Mouse (Mus musculus): ENCODE data around the gene Tbx5. TPM values are rescaled to one million over a fixed set of nuclear protein-coding genes. Genes with fewer than 3 reads are reported as not detected.

The Tbx5 gene
- polyA plus RNA-seq, 1 experiment from 2014 or later, result 0.04 TPM

DNA sequence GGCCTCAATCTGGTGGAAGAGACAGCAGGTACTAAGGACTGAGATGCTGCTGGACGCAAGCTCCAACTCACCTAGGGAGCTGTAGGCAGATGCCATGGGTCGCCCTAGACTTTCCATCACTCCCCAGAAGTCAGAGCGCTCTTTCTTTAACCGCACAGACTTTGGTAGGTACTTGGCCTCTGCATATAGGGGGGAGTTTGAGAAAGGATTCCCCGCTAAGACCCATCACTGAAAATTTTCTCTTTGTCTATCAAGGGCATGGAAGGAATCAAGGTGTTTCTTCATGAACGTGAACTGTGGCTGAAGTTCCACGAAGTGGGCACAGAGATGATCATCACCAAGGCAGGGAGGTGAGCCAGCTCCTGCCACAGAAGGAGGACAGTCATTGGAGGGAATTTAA is 6.0 kb downstream of the Tbx5 start:
- no peaks in the 10 kb centered on the region for H3K9me3 ChIP-seq
- no peak overlapping the region for H3K27ac ChIP-seq
- H3K4me3 ChIP-seq, result no peak overlapping the region
- H3K36me3 ChIP-seq (replicated peaks), result no peaks in the 10 kb centered on the region
- peaks cover 87% of the 10 kb centered on the region for H3K27me3 ChIP-seq (replicated peaks)
- H3K4me2 ChIP-seq, result no peak overlapping the region
- peaks cover 4% of the 10 kb centered on the region; the same call in 1 of the 2 replicates for H3K4me1 ChIP-seq
- H3K9ac ChIP-seq, result no peak overlapping the region
- under 1% methylated on average over 7 of the region's 7 CpGs for WGBS
- no peak for ATAC-seq (replicated peaks)

DNA sequence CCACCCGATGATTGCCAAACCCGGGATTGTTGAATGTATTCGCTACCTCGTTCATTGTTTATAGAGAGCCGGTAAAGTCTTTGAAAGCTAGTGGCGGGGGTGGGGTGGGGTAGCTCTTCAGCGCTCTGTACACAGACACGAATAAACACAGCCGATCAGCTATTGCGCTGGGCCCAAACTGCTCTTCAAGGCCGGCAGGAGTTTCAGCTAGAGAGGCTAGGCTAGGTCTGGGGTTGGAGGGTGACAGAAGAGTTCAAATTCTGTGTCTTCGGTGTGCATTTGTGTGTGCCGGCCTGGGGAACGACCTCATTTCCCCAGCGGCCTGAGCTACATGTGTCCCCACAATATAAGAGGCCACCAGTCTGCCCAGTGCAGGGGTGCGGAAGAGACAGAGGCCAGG is 6.7 kb downstream of the Tbx5 start:
- no peaks in the 10 kb centered on the region for H3K36me3 ChIP-seq (replicated peaks)
- peaks cover 88% of the 10 kb centered on the region for H3K27me3 ChIP-seq (replicated peaks)
- no peaks in the 10 kb centered on the region for H3K9me3 ChIP-seq
- no peak overlapping the region for H3K9ac ChIP-seq
- ATAC-seq (replicated peaks), result no peak
- H3K4me3 ChIP-seq, result no peak overlapping the region
- no peak overlapping the region for H3K4me2 ChIP-seq
- no peak overlapping the region for H3K27ac ChIP-seq
- H3K4me1 ChIP-seq, result peaks cover 4% of the 10 kb centered on the region; the same call in 1 of the 2 replicates
- under 1% methylated on average over 16 of the region's 16 CpGs for WGBS

DNA sequence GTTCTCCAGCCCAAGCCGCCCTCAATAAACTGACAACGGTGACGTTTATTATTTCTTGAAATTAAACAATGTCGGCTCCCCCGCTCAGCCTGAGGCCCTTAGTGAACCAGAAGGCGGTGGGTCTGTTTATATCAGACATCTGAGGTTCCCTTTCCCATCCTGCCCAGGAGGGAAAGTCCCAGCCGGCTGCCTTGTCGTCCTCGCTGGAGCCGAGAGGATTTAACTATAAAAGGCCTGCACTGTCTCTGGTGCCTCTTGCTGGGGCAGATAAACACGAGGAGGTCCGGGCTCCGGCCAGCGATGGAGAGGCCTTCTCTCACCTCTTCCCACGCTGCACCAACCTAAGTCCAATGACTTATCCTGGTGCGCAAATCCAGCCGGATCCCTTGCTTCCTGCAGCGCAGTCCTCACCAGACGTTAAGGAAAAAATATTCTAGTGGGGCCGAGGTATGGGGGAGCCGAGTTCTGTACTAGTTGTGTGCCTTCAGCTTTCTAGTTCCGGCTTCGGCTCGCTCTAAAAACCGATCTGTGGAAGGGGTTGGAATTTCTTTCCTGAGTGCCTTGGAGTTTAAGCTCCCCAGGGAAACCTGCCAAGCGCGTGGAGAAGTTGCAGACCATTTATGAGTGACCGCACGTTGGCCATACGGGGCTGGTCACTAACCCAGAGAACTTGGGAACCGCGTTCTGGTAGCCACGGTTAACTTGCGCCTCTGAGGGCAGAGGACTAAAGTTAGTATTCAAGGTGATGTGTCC is 7.3 kb downstream of the Tbx5 start:
- H3K4me1 ChIP-seq, result peaks cover 4% of the 10 kb centered on the region
- ATAC-seq (replicated peaks), result no peak
- H3K4me2 ChIP-seq, result no peak overlapping the region
- H3K27ac ChIP-seq, result no peak overlapping the region
- no peaks in the 10 kb centered on the region for H3K9me3 ChIP-seq
- H3K36me3 ChIP-seq (replicated peaks), result no peaks in the 10 kb centered on the region
- WGBS, result under 1% methylated on average over 34 of the region's 34 CpGs
- H3K27me3 ChIP-seq (replicated peaks), result peaks cover 89% of the 10 kb centered on the region
- no peak overlapping the region for H3K9ac ChIP-seq
- no peak overlapping the region for H3K4me3 ChIP-seq

DNA sequence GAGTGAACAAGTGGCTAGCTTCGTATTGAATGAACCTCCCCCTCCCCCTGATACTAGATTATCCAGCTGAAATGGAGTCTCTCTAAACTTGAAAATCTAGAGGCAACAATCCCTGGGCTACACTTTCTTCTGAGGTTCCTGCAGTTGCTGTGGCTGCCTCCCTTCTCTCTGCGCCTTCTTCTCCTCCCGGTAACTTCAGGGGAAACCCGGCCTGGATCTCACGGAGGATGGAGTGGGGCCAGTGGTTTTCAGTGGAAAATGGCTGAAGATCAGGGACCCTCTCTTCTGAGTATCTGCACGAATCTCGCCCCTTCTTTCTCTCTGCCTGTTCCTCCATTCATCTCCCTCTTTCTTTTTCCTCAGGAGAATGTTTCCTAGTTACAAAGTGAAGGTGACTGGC is 7.9 kb downstream of the Tbx5 start:
- 0% methylated on average over 7 of the region's 7 CpGs for WGBS
- no peak overlapping the region for H3K9ac ChIP-seq
- H3K4me2 ChIP-seq, result no peak overlapping the region
- H3K27ac ChIP-seq, result no peak overlapping the region
- H3K36me3 ChIP-seq (replicated peaks), result no peaks in the 10 kb centered on the region
- H3K9me3 ChIP-seq, result no peaks in the 10 kb centered on the region
- peaks cover 6% of the 10 kb centered on the region for H3K4me1 ChIP-seq
- H3K27me3 ChIP-seq (replicated peaks), result peaks cover 91% of the 10 kb centered on the region
- ATAC-seq (replicated peaks), result no peak
- no peak overlapping the region for H3K4me3 ChIP-seq

DNA sequence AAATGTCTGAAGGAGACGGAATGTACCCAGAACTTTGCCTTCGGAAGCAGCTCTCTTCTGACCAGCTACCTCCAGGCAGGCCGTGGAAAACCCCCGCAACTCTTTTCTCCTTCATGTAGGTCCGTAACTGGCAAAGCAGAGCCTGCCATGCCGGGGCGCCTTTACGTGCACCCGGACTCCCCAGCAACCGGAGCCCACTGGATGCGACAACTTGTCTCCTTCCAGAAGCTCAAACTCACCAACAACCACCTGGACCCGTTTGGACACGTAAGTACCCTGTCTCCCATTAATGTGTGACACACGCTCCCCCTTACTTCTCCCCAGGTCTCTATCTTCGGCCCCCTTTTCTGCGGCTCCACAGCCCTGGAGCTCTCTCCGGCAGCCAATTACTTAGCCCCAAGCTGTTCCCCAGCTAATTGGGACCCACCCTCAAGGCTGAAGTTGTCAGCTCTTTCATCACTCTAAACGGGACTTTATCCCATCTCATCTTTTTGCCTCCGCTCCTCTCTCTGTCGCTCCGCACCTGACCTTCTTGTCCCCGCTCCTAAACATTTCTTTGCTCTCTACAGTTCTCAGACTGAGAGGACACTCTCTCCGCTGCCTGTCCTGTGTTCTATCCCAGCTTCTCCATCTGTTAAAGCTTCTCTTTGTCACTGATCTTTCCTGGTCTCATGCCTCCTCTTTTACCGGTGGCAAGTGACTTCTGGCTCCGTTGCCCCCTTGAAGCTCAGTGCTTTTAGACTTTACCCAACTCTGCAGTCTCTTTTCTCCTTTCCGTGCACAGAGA is 9.4 kb downstream of the Tbx5 start:
- no peak for ATAC-seq (replicated peaks)
- Histone ChIP-seq H3K4me1 (peaks cover 6% of the 10 kb centered on the region), H3K9me3 (no peaks in the 10 kb centered on the region), H3K9ac (no peak overlapping the region), H3K27me3 (replicated peaks) (peaks cover 94% of the 10 kb centered on the region), H3K27ac (no peak overlapping the region), H3K36me3 (replicated peaks) (no peaks in the 10 kb centered on the region), H3K4me2 (no peak overlapping the region), H3K4me3 (no peak overlapping the region)
- WGBS, result under 1% methylated on average over 26 of the region's 26 CpGs

DNA sequence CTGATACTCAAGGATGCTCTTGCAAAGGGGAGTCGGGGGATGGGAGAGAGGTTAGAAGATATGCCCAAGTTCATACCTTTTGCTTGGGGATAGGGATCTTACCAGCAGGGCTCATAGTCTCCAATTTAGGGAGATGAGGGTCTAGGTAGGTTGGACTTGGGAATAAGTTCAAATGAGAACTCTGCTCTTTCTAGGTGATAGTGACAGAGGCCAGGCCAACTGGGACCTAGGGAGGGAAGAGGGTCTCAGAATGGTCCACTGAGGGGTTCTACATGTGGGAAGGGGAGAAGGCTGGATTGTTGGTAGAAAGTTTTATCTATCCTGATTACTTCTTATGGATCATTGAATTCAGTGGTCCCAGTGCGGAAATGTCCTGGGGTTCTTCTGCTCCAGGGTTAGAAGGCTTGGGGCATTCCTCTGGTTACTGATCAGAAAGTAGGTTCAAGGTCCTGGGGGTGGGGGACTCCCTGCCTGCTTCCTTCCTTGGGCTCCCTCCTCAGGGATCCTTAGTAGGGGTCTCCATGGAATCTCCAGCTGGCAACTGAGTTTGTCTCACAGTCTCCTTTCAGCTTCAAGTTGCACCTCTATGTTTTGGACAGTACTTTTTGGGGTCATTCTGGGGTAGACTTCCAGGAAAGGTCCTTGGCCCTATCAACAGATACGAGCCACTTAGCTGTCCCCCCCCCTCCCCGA is 10.4 kb downstream of the Tbx5 start:
- peaks cover 93% of the 10 kb centered on the region for H3K27me3 ChIP-seq (replicated peaks)
- H3K27ac ChIP-seq, result no peak overlapping the region
- H3K4me1 ChIP-seq, result peaks cover 6% of the 10 kb centered on the region
- H3K9me3 ChIP-seq, result no peaks in the 10 kb centered on the region
- ATAC-seq (replicated peaks), result no peak
- no peak overlapping the region for H3K4me2 ChIP-seq
- H3K36me3 ChIP-seq (replicated peaks), result no peaks in the 10 kb centered on the region
- WGBS, result 13% methylated on average over 4 of the region's 4 CpGs
- H3K4me3 ChIP-seq, result no peak overlapping the region
- no peak overlapping the region for H3K9ac ChIP-seq

DNA sequence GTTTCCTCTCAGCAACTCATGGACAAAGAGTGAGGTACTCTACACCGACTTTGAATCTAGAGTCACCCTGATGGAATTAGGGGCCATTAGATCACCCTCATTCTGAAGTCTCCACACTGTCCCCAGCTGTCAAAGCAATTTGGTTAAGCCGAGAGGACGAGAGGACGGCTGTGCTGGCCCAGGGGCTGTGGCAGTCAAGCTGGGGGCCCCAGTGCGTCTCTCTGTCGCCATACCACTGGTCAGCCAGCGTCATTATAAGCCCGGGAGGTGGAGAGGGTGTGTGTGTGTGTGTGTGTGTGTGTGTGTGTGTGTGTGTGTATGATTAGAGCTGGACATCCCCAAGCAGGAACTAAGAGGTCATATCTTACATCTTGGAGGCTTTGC is 10.9 kb downstream of the Tbx5 start:
- Histone ChIP-seq H3K9ac (no peak overlapping the region), H3K4me2 (no peak overlapping the region), H3K36me3 (replicated peaks) (no peaks in the 10 kb centered on the region), H3K27ac (no peak overlapping the region), H3K27me3 (replicated peaks) (peaks cover 88% of the 10 kb centered on the region), H3K4me3 (no peak overlapping the region), H3K4me1 (peaks cover 6% of the 10 kb centered on the region), H3K9me3 (no peaks in the 10 kb centered on the region)
- ATAC-seq (replicated peaks), result no peak
- WGBS, result under 1% methylated on average over 8 of the region's 8 CpGs

DNA sequence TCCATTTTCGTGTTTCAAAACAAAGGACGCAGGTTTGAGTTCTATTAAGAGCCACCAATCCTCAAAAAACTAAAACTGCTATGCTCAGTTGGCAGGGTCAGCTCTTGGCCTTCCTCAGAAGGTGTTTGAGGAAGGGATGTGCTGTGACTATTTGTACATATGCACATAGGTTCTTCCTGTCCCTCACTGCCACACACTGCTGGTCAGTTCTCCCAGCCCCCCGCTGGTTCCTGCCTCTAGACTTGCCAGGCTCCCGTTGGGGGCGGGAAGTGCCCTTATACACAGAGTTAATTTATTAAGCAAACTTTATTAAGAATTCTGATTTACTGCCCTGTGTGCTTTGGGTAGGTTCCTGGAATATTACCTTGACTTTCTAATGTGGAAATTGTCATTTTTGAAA is 11.9 kb downstream of the Tbx5 start:
- no peaks in the 10 kb centered on the region for H3K36me3 ChIP-seq (replicated peaks)
- no peak overlapping the region for H3K4me3 ChIP-seq
- H3K4me1 ChIP-seq, result peaks cover 6% of the 10 kb centered on the region
- no peaks in the 10 kb centered on the region for H3K9me3 ChIP-seq
- no peak overlapping the region for H3K4me2 ChIP-seq
- H3K27ac ChIP-seq, result no peak overlapping the region
- no peak for ATAC-seq (replicated peaks)
- H3K9ac ChIP-seq, result no peak overlapping the region
- WGBS, result 2% methylated on average over 5 of the region's 5 CpGs
- peaks cover 78% of the 10 kb centered on the region for H3K27me3 ChIP-seq (replicated peaks)

DNA sequence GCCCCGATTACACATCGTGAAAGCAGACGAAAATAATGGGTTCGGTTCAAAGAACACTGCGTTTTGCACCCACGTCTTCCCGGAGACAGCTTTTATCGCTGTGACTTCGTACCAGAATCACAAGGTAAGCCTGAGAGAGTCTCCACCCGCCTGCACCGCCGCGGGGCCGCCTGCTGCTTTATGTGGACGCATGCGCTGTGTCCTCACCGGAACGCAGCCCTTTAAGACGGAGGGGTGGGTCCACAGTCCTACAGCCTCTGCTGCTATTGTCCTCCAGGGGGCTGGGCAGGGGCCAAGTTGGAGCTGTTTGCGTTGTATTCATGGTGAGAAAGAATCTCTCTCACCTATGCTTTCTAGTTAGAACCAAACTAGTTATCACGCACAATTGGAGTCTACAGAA is 12.5 kb downstream of the Tbx5 start:
- Histone ChIP-seq H3K27me3 (replicated peaks) (peaks cover 72% of the 10 kb centered on the region), H3K36me3 (replicated peaks) (no peaks in the 10 kb centered on the region), H3K9me3 (no peaks in the 10 kb centered on the region), H3K4me2 (peak overlapping the region; percentile 48), H3K4me1 (peaks cover 6% of the 10 kb centered on the region), H3K27ac (no peak overlapping the region), H3K4me3 (peak overlapping the region; percentile 25), H3K9ac (no peak overlapping the region)
- 0 out of 2 replicates have a peak, but pooled peaks have one; percentile 66 for ATAC-seq (replicated peaks)
- under 1% methylated on average over 21 of the region's 21 CpGs for WGBS

DNA sequence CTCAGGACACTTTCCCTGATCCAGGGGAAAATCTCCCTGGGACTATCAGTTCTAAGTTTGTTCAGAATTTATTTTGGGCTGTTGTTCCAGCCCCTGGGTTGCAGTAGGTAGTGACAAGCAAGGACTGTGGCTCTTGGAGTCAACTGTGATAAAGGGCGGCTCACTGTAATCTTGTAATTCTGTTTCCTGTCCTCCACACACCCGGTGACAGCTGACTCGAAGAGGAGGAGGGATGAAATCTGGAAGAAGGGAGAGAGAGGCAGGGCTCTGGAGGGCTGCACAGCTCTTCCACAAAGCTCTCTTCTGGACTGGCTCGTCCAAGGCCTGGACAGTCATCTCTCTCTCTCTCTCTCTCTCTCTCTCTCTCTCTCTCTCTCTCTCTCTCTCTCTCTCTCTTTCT is 24.6 kb downstream of the Tbx5 start:
- WGBS, result 75% methylated on average over 4 of the region's 4 CpGs
- no peak for ATAC-seq (replicated peaks)
- no peak overlapping the region for H3K4me2 ChIP-seq

DNA sequence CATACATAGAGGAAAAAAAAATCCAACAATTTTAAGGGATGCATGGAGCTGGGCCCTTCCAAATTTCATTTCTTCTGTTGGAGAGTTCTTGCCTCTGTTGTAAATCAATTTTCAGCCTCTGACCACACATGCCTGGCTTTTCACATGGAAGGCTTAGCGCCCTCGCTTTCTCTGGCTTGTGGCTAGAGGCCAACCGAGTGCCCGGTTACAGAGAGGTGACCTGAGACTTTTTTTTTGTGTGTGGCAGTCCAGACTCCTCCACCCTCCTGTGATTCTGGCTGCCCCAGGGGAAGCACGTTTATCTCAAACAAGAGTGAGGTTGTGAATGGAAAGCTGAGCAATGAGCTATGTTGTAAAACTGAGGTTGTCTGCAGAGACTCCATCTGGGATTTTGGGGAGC is 28.8 kb downstream of the Tbx5 start:
- 70% methylated on average over 5 of the region's 5 CpGs for WGBS
- no peak overlapping the region for H3K4me3 ChIP-seq
- no peaks in the 10 kb centered on the region for H3K9me3 ChIP-seq
- H3K27ac ChIP-seq, result no peak overlapping the region
- ATAC-seq (replicated peaks), result no peak
- H3K4me2 ChIP-seq, result no peak overlapping the region
- no peaks in the 10 kb centered on the region for H3K36me3 ChIP-seq (replicated peaks)
- H3K27me3 ChIP-seq (replicated peaks), result peaks cover 2% of the 10 kb centered on the region; the same call in 1 of the 2 replicates
- H3K9ac ChIP-seq, result no peak overlapping the region
- H3K4me1 ChIP-seq, result peaks cover 3% of the 10 kb centered on the region

More for the DNA sequence above, 24.6 kb downstream of the Tbx5 start:
- Histone ChIP-seq H3K27me3 (replicated peaks) (peaks cover 8% of the 10 kb centered on the region), H3K27ac (no peak overlapping the region), H3K9ac (no peak overlapping the region), H3K36me3 (replicated peaks) (no peaks in the 10 kb centered on the region), H3K4me1 (no peaks in the 10 kb centered on the region), H3K4me3 (no peak overlapping the region), H3K9me3 (no peaks in the 10 kb centered on the region)

DNA sequence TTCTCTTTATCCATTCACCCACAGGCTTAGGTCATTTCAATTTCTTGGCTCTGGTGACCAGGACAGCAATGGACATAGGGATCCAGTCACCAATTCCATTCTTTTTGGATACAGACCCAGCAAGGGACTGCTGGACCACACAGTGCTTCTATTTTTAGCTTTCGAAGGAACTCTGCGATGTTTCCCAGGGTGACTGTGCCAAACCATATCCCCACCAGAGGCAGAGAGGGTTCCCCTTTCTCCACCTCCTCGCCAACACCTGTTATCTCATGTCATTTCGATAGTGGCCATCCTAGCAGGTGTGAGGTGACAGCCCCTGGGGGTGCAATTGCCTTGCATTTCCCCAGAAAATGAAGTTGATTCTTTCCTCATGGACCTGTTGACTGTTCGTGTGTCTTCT is 30.0 kb downstream of the Tbx5 start:
- Histone ChIP-seq H3K36me3 (replicated peaks) (no peaks in the 10 kb centered on the region), H3K4me3 (no peak overlapping the region), H3K27me3 (replicated peaks) (no peaks in the 10 kb centered on the region), H3K27ac (no peak overlapping the region), H3K4me2 (no peak overlapping the region), H3K9ac (no peak overlapping the region), H3K9me3 (no peaks in the 10 kb centered on the region), H3K4me1 (peaks cover 11% of the 10 kb centered on the region)
- WGBS, result 79% methylated on average over 5 of the region's 5 CpGs
- ATAC-seq (replicated peaks), result no peak
